Mouse (Mus musculus) bone marrow macrophage, adult 2 months (primary cell): ENCODE results near the gene Atp9a.

Experiments used
- CTCF ChIP-seq: IDR thresholded peaks from 2 replicates; pipeline ENCODE4 v1.5.1; 2012; ENCODE audit warnings: low read depth, mild to moderate bottlenecking, low read length, moderate library complexity
- POLR2A ChIP-seq: IDR thresholded peaks from 2 replicates; pipeline ENCODE4 v1.6.1; 2012; ENCODE audit warnings: mild to moderate bottlenecking, low read depth, low read length, borderline replicate concordance

- TF ChIP-seq CTCF = no peak
- TF ChIP-seq POLR2A = no peak
These were observed 87.7 kb downstream of the Atp9a start for GRCm38 (mm10) chr2:168654482-168654881.
